Mouse (Mus musculus) liver, postnatal 0 days (tissue): ENCODE measurements at regions not wholly inside any gene's neighbourhood (a gene's known extent, or its start where the extent isn't known, plus 50 kb on each side); places are given as distances from the start of the nearest gene placed in this dataset.

Experiments used
- CTCF ChIP-seq: sonication (generic); IDR thresholded peaks from 2 replicates; pipeline ENCODE4 v1.5.1; 2016; ENCODE audit warnings: antibody characterized with exemption, low read depth
- EP300 ChIP-seq: IDR thresholded peaks from 2 replicates; pipeline ENCODE4 v1.6.1; 2016; ENCODE audit warnings: antibody characterized with exemption, low read depth, mild to moderate bottlenecking

- TF ChIP-seq CTCF (no peak), EP300 (no peak)
These were observed 125.1 kb upstream of the Nr2f1 start for GRCm38 (mm10) chr13:78324443-78325206.
